Mouse (Mus musculus) ES-Bruce4 (cell line): ENCODE data around the gene Atp6v0a2.

Experiments
- CTCF ChIP-seq: IDR thresholded peaks from one replicate; pipeline ENCODE4 v1.8.1; 2011; ENCODE audit warnings: low read depth, low read length
- EP300 ChIP-seq: IDR thresholded peaks from 2 replicates; pipeline ENCODE4 v1.6.1; 2011; ENCODE audit warnings: low read depth, low read length; ENCODE audit not compliant: insufficient read depth

- no peak for TF ChIP-seq EP300
- no peak for TF ChIP-seq CTCF
Measured at GRCm38 (mm10) chr5:124614709-124615108, 13.7 kb upstream of the Atp6v0a2 start.
